Mouse (Mus musculus): Measurements from ENCODE around the gene Epas1.

The Epas1 gene

GRCm38 (mm10) chr17:86755581-86756195 is 2.2 kb downstream of the Epas1 start:
- no peak for DNase-seq (ENCODE audit: low read depth, low spot score)

DNA sequence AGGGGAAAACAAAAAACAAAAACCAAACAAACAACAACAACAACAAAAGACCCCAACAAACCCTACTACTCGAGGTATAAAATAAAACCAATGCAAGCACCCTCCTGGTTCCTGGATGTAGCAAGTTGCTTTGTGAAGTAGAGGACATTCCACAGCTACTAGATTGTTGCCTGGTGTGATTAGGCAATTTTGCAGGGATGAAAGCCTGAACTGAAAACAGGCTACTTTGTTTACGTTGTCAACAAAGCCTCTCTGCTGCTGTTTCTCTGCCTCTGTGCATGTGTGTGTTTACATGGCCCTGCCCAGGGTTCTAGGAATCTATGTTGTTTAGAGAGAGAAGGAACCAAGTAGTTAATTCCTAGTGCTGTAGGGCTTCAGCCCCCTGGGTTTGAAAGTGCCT is 4.1 kb downstream of the Epas1 start:
- DNase-seq (ENCODE audit: low read depth, low spot score): no peak

DNA sequence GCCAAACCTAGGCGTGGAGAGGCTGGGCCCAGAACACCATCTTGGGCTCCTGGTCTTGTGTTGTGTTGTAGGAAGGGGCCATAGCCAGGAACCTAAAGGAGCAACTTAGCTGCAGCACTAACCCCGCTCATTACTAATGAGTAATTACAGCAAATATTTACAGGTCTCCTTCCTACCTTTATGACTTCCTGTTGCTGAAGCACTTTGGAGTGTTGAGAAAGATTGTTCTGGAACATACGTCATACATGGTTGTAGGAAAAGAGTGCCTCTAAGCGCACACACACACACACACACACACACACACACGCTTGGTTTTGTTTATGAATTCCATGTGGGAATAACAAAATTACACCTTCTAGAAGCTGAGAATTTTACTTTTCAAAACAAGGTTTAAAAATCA is 8.4 kb downstream of the Epas1 start:
- DNase-seq (ENCODE audit: low read depth, low spot score): no peak

- DNase-seq (ENCODE audit: low read depth, low spot score): no peak
Observed at GRCm38 (mm10) chr17:86762479-86763242, 9.2 kb downstream of the Epas1 start.

DNA sequence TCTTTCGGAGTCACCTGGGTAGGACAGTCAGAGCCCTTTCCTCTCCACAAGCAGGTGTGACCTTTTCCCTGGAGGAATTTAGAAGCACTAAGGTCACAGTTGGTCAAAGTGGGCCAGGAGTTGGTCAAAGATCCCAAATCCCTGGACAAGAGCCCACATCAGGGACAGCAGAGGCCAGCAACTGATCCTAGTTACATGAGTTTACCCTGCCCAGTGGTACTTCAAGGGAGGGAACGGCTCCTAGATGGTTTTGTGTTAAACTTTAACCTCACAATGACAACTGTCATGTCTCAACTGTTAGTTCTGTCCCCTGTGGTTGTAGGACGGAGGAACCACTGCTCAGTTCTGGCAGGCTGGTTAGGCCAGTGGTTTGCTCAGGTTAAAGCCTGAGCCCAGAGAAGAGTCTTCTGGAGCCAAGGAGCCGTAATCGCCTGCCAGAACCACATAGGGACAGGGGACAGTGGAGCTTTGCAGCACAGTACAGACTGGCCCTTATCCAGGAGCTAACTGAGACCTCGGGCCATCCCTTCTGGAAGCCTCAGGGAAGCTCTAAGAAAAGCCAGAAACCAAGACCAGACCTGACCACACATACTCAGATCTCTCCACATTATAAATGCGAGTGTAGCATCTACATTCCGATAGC is 12.4 kb downstream of the Epas1 start:
- DNase-seq (ENCODE audit: low read depth, low spot score): no peak

- no peak for DNase-seq (ENCODE audit: low read depth, low spot score)
Observed at GRCm38 (mm10) chr17:86766412-86766811, 12.9 kb downstream of the Epas1 start.

DNA sequence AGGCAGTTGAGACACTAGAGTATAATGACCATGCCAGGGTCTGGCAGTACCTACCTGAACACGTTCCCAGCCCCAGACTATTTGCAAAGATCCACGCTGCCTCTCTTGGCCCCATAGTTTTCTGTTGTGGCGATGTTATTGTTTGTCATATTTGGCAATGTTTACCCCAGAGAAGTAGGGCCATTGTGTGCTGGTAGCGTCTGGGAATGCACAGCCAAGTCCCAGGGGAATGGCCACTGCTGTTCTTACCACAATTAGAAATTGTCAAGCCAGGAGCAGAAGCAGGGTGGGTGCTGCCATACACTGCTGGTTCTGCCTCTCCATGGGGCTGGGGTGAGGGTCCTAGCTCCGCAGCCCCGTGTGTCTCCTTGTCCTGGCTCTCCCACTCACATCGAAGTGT is 15.1 kb downstream of the Epas1 start:
- no peak for DNase-seq (ENCODE audit: low read depth, low spot score)

DNA sequence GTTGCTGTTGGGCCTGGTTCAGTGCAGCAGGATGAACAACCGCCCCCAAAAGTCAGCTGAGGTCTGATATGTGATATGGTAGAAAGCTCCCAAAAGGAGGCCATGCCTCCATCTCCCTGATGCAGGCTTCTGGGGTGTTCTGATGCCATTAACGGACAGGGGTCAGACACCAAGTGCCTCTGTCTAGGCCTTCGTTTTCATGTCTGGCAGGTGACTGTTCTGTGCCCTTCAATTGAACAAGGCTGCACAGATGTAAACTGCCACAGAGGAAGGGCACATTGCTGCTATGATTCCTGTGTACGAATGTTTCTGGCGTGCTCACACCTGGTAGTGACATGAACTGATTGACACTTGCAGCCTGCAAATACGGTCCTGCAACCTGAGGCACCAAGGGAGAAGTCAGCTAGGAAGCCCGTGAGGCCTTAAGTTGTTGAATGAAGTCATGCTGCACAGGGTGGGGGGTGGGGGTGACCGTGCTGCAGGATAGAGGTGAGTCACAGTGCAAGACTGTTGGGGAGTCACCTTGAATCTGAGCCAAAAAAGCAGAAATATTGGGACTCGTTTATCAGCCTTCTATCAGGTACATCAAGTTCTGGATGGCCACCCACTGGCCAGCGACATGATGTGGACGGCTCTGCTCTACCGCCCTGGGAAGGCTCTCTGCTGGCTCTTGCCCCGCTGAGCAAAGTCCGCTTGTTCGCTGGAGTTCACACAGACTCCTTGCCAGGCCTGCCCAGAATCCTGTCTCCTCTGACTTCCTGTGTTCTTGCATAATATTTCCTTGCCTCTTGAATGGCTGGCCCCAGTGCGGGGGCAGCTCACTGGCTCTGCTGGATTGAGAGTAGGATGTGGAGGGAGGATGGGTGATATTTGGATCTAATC is 16.1 kb downstream of the Epas1 start:
- DNase-seq (ENCODE audit: low read depth, low spot score): no peak

- no peak for DNase-seq (ENCODE audit: low read depth, low spot score)
Observed at GRCm38 (mm10) chr17:86770848-86771247, 17.3 kb downstream of the Epas1 start.

DNA sequence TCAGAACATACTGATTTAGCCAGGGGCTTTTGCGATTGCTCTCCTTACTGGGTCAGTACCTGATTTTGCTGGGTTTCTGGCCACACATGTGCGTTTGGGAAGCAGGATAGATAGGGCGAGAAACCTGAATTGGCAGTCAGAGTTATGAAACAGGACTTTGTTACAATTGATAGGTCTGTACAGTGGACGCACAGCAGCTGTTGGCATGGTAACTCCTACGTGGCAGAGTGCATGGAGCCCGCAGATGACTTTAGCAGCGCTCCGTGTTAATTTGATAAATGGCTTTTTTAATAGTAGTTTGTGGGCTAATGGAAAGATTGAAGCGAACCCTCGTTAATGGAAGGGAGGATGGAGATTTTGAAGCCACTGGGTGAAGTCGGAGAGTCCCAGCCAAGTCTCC is 18.5 kb downstream of the Epas1 start:
- no peak for DNase-seq (ENCODE audit: low read depth, low spot score)

DNA sequence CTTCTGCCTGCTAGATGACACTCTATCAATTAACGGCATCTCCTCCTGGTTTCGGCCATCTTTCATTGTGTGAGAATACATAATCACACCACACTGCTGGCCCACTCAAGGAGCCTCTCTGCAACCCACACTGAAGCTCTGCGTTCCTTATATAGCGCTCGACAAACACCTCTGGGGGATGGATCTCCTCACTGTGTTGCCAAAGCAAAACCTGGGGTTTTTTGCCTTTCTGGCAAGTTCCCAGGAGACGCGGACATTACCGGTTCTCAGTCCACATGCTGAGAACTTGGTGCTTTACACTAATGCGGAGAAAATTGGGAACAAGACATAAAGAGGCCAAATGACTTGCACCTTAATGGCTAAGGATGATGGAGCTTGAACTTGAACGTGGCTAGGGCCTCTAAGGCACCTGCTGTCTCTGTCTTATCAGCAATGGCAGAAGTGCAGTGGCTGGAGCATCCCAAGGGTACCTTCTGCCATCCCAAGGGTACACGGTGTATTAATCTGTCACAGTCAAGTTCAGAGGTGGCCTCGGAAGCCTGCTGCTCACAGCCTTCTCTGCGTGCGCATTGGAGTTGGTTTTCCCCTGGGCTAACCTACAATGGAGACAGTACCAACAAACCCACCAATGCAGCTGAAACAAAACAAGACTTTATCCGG is 19.6 kb downstream of the Epas1 start:
- DNase-seq (ENCODE audit: low read depth, low spot score): no peak

GRCm38 (mm10) chr17:86776538-86776937 is 23.0 kb downstream of the Epas1 start:
- DNase-seq (ENCODE audit: low read depth, low spot score): no peak

- DNase-seq (ENCODE audit: low read depth, low spot score): no peak
Observed at GRCm38 (mm10) chr17:86778147-86778546, 24.6 kb downstream of the Epas1 start.

DNA sequence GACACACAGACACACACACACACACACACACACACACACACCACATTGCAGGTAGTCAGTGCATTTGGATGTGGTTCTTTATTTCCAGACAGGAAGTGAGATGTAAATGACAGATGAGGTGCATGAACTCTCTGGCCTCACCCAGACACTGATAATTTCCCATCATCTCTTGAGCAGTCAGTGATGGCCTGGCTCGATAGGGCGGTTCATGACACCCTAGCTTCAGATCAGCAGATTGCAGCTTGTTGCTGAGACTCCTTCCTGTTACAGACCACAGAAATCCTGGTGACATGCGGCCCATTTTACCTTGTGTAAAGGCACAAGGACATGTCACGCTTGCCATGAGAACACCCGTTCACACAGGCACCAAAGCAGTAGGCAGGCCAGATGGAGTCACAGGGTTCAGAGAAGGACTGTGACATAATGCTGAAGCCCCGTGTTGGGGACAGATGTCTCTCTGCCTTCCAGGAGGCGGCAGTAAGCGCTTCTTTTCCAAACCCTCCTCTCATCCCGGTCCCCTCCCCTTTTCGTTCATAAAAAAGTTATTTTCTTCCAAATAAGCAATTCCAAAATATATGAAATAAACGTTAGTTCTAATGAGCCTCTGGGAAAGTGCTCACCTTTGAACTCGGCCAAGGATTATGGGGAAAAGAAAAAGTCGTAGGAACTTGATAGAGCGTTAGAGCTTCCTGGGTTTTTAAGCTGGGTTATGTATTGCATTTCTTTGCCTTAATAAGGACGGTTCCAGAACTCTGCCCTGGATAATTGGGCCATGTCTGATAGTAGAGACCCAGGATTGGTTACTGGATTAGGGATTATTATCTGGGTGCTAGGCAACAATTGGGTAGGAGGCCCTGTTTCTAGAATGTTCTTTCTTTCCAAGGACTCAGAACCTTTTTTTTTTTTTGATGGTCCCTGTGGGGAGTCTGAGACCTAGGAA is 26.0 kb downstream of the Epas1 start:
- DNase-seq (ENCODE audit: low read depth, low spot score): no peak

DNA sequence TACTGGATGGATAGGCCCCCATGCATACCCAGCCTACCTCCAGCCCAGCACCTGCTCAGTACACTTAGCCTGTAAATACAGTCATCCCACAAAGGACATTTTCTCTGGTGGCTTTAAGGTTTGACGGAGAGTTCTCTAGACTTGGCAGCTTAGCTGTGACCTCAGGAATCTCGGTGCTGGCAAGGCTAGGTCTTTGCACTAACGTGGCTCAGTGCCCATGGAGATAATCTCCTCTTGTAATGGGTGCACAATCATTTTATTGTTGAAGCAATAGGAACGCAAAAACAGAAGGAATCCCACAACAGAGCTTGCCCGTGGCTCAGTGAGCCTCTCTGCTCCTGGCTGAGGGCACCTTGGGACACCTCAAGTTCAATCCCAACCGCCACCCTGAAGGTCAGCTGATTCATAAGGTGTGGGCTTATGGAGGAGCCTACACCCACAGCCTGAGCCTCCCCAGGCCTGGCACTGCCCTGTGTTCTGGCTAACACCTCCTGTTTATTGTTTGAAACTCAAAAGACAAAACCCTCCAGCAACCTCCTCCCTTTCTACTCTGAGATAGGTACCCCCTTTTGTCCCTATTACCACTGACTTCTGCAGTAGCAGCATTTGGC is 27.3 kb downstream of the Epas1 start:
- no peak for DNase-seq (ENCODE audit: low read depth, low spot score)

- DNase-seq (ENCODE audit: low read depth, low spot score): no peak
Observed at GRCm38 (mm10) chr17:86781755-86782400, 28.4 kb downstream of the Epas1 start.

- DNase-seq (ENCODE audit: low read depth, low spot score): no peak
Observed at GRCm38 (mm10) chr17:86784405-86784977, 31.0 kb downstream of the Epas1 start.

GRCm38 (mm10) chr17:86785612-86786011 is 32.1 kb downstream of the Epas1 start:
- no peak for DNase-seq (ENCODE audit: low read depth, low spot score)

DNA sequence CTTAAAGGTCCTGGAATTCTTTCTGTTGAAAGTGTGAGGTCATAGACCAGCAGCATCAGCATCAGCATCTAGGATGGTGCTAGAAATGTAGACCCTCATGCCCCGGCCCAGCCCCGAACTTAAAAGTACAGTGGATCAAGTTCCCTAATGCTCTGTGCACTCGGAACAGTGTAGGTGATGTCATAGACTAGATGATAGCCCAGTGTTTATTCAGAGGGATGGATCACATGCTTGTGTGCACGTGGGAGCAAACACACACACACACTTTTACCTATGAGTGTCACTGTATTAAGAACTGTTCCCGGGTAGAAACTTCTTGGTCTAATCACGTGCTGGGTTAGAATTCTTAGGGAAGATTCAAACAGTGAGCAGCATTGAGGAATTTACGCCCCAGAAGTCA is 33.0 kb downstream of the Epas1 start:
- no peak for DNase-seq (ENCODE audit: low read depth, low spot score)

All from mesoderm, embryonic 11.5 days (tissue).